Mouse (Mus musculus) liver, embryonic 15.5 days (tissue): ENCODE measurements around the gene Ppp2r3c. TPM values are rescaled to one million over a fixed set of nuclear protein-coding genes. Genes with fewer than 3 reads are reported as not detected.
"Not testable (repeated sequence)": the region's sequence is repeated elsewhere in the genome, so short reads cannot be mapped to it uniquely, and the experiment has no call there.

Source experiments
- ATAC-seq: fragments of 200-750 bp; cut with Nextera tagmentation; 2 replicates; pipeline ENCODE4 v1.8.0; 2017; ENCODE audit warnings: moderate number of reproducible peaks, mild to moderate bottlenecking, moderate library complexity; ENCODE audit not compliant: insufficient read depth
- H3K27ac ChIP-seq: fragments of 300-500 bp; sonication (generic); replicated peaks from 2 replicates; pipeline ENCODE4 v1.5.1; 2015; ENCODE audit warnings: mild to moderate bottlenecking, inconsistent platforms
- H3K27me3 ChIP-seq: fragments of 300-500 bp; sonication (generic); 2 replicates; pipeline ENCODE4 v1.6.1; 2015; ENCODE audit warnings: mild to moderate bottlenecking, inconsistent platforms
- H3K36me3 ChIP-seq: fragments of 300-500 bp; sonication (generic); replicated peaks from 2 replicates; pipeline ENCODE4 v1.6.1; 2015; ENCODE audit warnings: moderate library complexity, mild to moderate bottlenecking, inconsistent platforms
- H3K4me1 ChIP-seq: fragments of 300-500 bp; sonication (generic); replicated peaks from 2 replicates; pipeline ENCODE4 v1.6.1; 2015; ENCODE audit warnings: inconsistent platforms
- H3K4me2 ChIP-seq: fragments of 300-500 bp; sonication (generic); 2 replicates; pipeline ENCODE4 v1.6.1; 2015; ENCODE audit warnings: moderate library complexity, mild to moderate bottlenecking, inconsistent platforms
- H3K4me3 ChIP-seq: fragments of 300-500 bp; sonication (generic); replicated peaks from 2 replicates; pipeline ENCODE4 v1.5.1; 2015; ENCODE audit warnings: mild to moderate bottlenecking, inconsistent platforms
- H3K9ac ChIP-seq: fragments of 300-500 bp; sonication (generic); 2 replicates; pipeline ENCODE4 v1.6.1; 2015; ENCODE audit warnings: moderate library complexity, mild to moderate bottlenecking, inconsistent platforms
- H3K9me3 ChIP-seq: fragments of 300-500 bp; sonication (generic); replicated peaks from 2 replicates; pipeline ENCODE4 v1.6.1; 2016; ENCODE audit warnings: inconsistent platforms
- WGBS: fragments of 180-500 bp; shearing (Covaris S2); methylation state at CpG from one replicate; pipeline ENCODE4 v1.1.7; 2015; ENCODE audit warnings: mixed read lengths; ENCODE audit not compliant: insufficient replicate concordance; 5-methylcytosine and 5-hydroxymethylcytosine counted together
- polyA plus RNA-seq: library from polyadenylated mRNA; unstranded; fragments of >200 nt; fragmentation: Nextera tagmentation; extraction: Ambion mirVana; gene quantifications from 2 replicates; pipeline ENCODE4 v1.2.1, GENCODE M21; 2015

The Ppp2r3c gene
- polyA plus RNA-seq, 1 experiment from 2014 or later: 4.9 TPM

- H3K4me1 ChIP-seq: no peaks in the 10 kb centered on the region
- WGBS: 76% methylated on average over 5 of the region's 5 CpGs
- no peak overlapping the region for H3K4me3 ChIP-seq
- ATAC-seq: no peak
- no peaks in the 10 kb centered on the region for H3K9me3 ChIP-seq
- H3K27ac ChIP-seq: no peak overlapping the region
- no peaks in the 10 kb centered on the region; the same call in 1 of the 2 replicates for H3K36me3 ChIP-seq
- no peak overlapping the region for H3K9ac ChIP-seq
- 0 out of 2 replicates have a peak, but pooled peaks cover 5% of the 10 kb centered on the region for H3K27me3 ChIP-seq
- no peak overlapping the region for H3K4me2 ChIP-seq
These were observed 11.1 kb upstream of the Ppp2r3c start for GRCm38 (mm10) chr12:55313901-55314300.

- no peak overlapping the region for H3K4me2 ChIP-seq
- H3K4me3 ChIP-seq: no peak overlapping the region
- H3K4me1 ChIP-seq: no peaks in the 10 kb centered on the region
- H3K9ac ChIP-seq: no peak overlapping the region
- H3K27ac ChIP-seq: no peak overlapping the region
- no peaks in the 10 kb centered on the region for H3K9me3 ChIP-seq
- no peak for ATAC-seq
- H3K27me3 ChIP-seq: 0 out of 2 replicates have a peak, but pooled peaks cover 5% of the 10 kb centered on the region
- WGBS: 78% methylated on average over 7 of the region's 7 CpGs
- H3K36me3 ChIP-seq: no peaks in the 10 kb centered on the region
These were observed 9.0 kb upstream of the Ppp2r3c start for GRCm38 (mm10) chr12:55311841-55312240.

GRCm38 (mm10) chr12:55309501-55309900, 6.7 kb upstream of the Ppp2r3c start:
- 75% methylated on average over 8 of the region's 8 CpGs for WGBS
- no peaks in the 10 kb centered on the region for H3K9me3 ChIP-seq
- no peaks in the 10 kb centered on the region for H3K27me3 ChIP-seq
- peaks cover 3% of the 10 kb centered on the region; the same call in 1 of the 2 replicates for H3K36me3 ChIP-seq
- H3K4me2 ChIP-seq: no peak overlapping the region
- no peak for ATAC-seq
- no peaks in the 10 kb centered on the region for H3K4me1 ChIP-seq
- H3K4me3 ChIP-seq: no peak overlapping the region
- H3K9ac ChIP-seq: no peak overlapping the region
- H3K27ac ChIP-seq: no peak overlapping the region

GRCm38 (mm10) chr12:55308731-55309130, 5.9 kb upstream of the Ppp2r3c start:
- no peak overlapping the region for H3K4me3 ChIP-seq
- no peak overlapping the region for H3K27ac ChIP-seq
- H3K36me3 ChIP-seq: peaks cover 3% of the 10 kb centered on the region; the same call in 1 of the 2 replicates
- no peak for ATAC-seq
- H3K4me2 ChIP-seq: no peak overlapping the region
- no peaks in the 10 kb centered on the region for H3K9me3 ChIP-seq
- H3K27me3 ChIP-seq: no peaks in the 10 kb centered on the region
- no peak overlapping the region for H3K9ac ChIP-seq
- H3K4me1 ChIP-seq: peaks cover 6% of the 10 kb centered on the region
- WGBS: 81% methylated on average over 9 of the region's 9 CpGs

GRCm38 (mm10) chr12:55307566-55307965, 4.8 kb upstream of the Ppp2r3c start:
- H3K27me3 ChIP-seq: no peaks in the 10 kb centered on the region
- no peak overlapping the region for H3K4me2 ChIP-seq
- H3K4me3 ChIP-seq: no peak overlapping the region
- H3K9me3 ChIP-seq: no peaks in the 10 kb centered on the region
- peaks cover 11% of the 10 kb centered on the region for H3K4me1 ChIP-seq
- H3K9ac ChIP-seq: no peak overlapping the region
- H3K36me3 ChIP-seq: peaks cover 3% of the 10 kb centered on the region; the same call in 1 of the 2 replicates
- ATAC-seq: no peak
- WGBS: 74% methylated on average over 6 of the region's 6 CpGs
- H3K27ac ChIP-seq: no peak overlapping the region

DNA sequence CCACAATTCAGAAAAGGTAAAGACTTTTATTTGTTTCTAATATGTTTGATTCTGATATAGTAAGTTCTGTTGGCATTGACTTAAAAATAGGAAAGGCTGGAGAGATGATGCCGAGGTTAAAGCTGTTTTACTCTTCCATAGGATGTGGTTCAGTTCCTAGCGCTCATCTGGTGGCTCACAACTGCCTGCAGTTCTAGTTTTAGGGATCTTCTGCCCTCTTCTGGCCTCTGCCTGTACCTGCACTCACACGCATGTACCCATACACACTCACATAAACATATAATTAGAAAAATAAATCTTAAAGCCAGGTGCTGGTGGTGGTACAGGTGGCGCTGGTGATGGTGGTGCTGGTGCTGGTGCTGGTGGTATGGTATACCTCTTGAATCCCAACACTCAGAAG, 3.6 kb upstream of the Ppp2r3c start:
- no peaks in the 10 kb centered on the region for H3K9me3 ChIP-seq
- no peak overlapping the region for H3K27ac ChIP-seq
- no peak overlapping the region for H3K4me3 ChIP-seq
- peaks cover 3% of the 10 kb centered on the region; the same call in 1 of the 2 replicates for H3K36me3 ChIP-seq
- no peak for ATAC-seq
- no peak overlapping the region for H3K9ac ChIP-seq
- peaks cover 17% of the 10 kb centered on the region for H3K4me1 ChIP-seq
- H3K27me3 ChIP-seq: no peaks in the 10 kb centered on the region
- 79% methylated on average over 4 of the region's 4 CpGs for WGBS
- H3K4me2 ChIP-seq: no peak overlapping the region

- no peak for ATAC-seq
- peak overlapping the region; percentile 75 for H3K9ac ChIP-seq
- peaks cover 35% of the 10 kb centered on the region for H3K4me1 ChIP-seq
- H3K36me3 ChIP-seq: peaks cover 23% of the 10 kb centered on the region
- H3K9me3 ChIP-seq: no peaks in the 10 kb centered on the region
- H3K4me3 ChIP-seq: peak overlapping the region; percentile 68
- 22% methylated on average over 11 of the region's 11 CpGs for WGBS
- peak overlapping the region; percentile 83 for H3K4me2 ChIP-seq
- peak overlapping the region; percentile 96 for H3K27ac ChIP-seq
- no peaks in the 10 kb centered on the region for H3K27me3 ChIP-seq
These were observed 1.1 kb downstream of the Ppp2r3c start for GRCm38 (mm10) chr12:55301472-55302300.

GRCm38 (mm10) chr12:55300820-55301351, 1.9 kb downstream of the Ppp2r3c start:
- Histone ChIP-seq H3K4me2 (peak overlapping the region; percentile 83), H3K4me1 (peaks cover 35% of the 10 kb centered on the region), H3K4me3 (peak overlapping the region; percentile 68), H3K9me3 (no peaks in the 10 kb centered on the region), H3K36me3 (peaks cover 25% of the 10 kb centered on the region), H3K27ac (peak overlapping the region; percentile 96; the same call in 1 of the 2 replicates), H3K27me3 (no peaks in the 10 kb centered on the region), H3K9ac (peak overlapping the region; percentile 75)
- WGBS: 63% methylated on average over 3 of the region's 3 CpGs
- no peak for ATAC-seq

GRCm38 (mm10) chr12:55299336-55299735, 3.5 kb downstream of the Ppp2r3c start, which contains the start of gene 1110008L16Rik:
1110008L16Rik (plus strand) TSS chr12:55299577.
- no peak within 1 kb of the TSS for H3K4me2 ChIP-seq
- ATAC-seq: no peak
- peaks cover 37% of the 10 kb centered on the region for H3K36me3 ChIP-seq
- H3K27ac ChIP-seq: no peak within 1 kb of the TSS
- no peak within 1 kb of the TSS for H3K9ac ChIP-seq
- 75% methylated on average over 5 of the region's 5 CpGs for WGBS
- no peaks in the 10 kb centered on the region for H3K27me3 ChIP-seq
- H3K9me3 ChIP-seq: no peaks in the 10 kb centered on the region
- H3K4me3 ChIP-seq: no peak within 1 kb of the TSS
- peaks cover 35% of the 10 kb centered on the region for H3K4me1 ChIP-seq

DNA sequence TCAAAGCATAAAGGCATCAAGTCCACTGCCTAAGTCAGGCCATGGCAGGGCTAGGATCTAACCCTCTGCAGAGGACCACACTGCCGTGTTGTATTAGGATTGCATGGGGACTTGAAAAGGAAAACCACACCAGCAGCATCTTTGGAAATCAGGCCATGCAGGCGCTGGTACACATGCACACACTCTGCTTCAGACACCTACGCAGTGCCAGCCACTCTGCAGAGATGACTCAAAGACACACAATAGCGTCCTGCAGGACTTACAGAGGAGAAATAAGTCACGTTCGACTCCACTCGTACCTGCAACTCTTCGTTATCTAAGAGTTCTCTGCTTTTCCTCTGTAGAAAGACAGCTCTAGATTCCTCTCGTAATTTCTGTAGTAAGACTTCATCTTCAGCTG, 4.7 kb downstream of the Ppp2r3c start:
- peaks cover 23% of the 10 kb centered on the region for H3K4me1 ChIP-seq
- no peak overlapping the region for H3K4me3 ChIP-seq
- no peaks in the 10 kb centered on the region for H3K9me3 ChIP-seq
- no peak overlapping the region for H3K27ac ChIP-seq
- H3K4me2 ChIP-seq: no peak overlapping the region
- 85% methylated on average over 9 of the region's 9 CpGs for WGBS
- H3K27me3 ChIP-seq: no peaks in the 10 kb centered on the region
- peaks cover 48% of the 10 kb centered on the region for H3K36me3 ChIP-seq
- H3K9ac ChIP-seq: no peak overlapping the region
- ATAC-seq: no peak

GRCm38 (mm10) chr12:55277583-55277982, 25.2 kb downstream of the Ppp2r3c start:
- H3K27me3 ChIP-seq, H3K36me3 ChIP-seq, H3K4me3 ChIP-seq, H3K4me1 ChIP-seq, H3K4me2 ChIP-seq, ATAC-seq, H3K9ac ChIP-seq, H3K27ac ChIP-seq, H3K9me3 ChIP-seq: not testable (repeated sequence)
- WGBS: 71% methylated on average over 4 of the region's 6 CpGs
